Mouse (Mus musculus): ENCODE data around the gene Arl15.

GRCm38 (mm10) chr13:113851602-113852375, 57.5 kb downstream of the Arl15 start:
- TF ChIP-seq EP300 (IDR thresholded peaks at IDR 0.05) (peak; percentile 40; the same call in 1 of the 2 replicates), CTCF (IDR thresholded peaks at IDR 0.05) (no peak)
